Mouse (Mus musculus) erythroblast, embryonic 14.5 days (primary cell): ENCODE results near the gene Sptbn4.

Experiments
- GATA1 ChIP-seq: IDR thresholded peaks from 2 replicates; pipeline ENCODE4 v1.6.1; 2012; ENCODE audit warnings: low read length, inconsistent platforms, mixed read lengths
- TAL1 ChIP-seq: IDR thresholded peaks from 3 replicates; pipeline ENCODE4 v1.6.1; 2012; ENCODE audit warnings: low read length, inconsistent platforms, mixed read lengths

DNA sequence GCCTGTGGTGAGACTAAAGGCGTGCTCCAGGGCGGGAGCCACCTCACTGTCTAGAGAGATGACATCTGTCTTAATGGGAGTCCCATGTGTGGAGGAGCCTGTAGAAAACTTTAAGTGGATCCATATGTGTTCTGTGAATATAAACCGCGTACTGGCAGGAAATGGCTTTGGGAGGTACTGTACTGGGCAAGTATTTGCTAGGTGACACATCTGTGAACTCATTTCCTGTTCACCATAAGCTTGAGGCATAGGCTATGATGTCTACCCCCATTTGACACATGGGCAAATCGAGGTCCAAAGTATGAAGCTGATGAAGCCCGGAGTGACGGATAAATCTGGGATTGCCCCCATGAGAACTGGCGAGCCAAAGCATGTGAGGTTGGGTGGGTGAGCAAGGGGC is 39.7 kb downstream of the Sptbn4 start:
- TF ChIP-seq GATA1 (no peak), TAL1 (no peak)
